Mouse (Mus musculus) mature B cell (primary cell): Measurements from ENCODE around the gene Vmn1r198.
"Not testable (repeated sequence)": the region's sequence is repeated elsewhere in the genome, so short reads cannot be mapped to it uniquely, and the experiment has no call there.

Experiments used
- in situ Hi-C: fragments of 300-500 bp; cut with MboI; formaldehyde crosslinking; loops from 2 replicates; pipeline ENCODE4 v1.14.3; 2019

The Vmn1r198 gene

DNA sequence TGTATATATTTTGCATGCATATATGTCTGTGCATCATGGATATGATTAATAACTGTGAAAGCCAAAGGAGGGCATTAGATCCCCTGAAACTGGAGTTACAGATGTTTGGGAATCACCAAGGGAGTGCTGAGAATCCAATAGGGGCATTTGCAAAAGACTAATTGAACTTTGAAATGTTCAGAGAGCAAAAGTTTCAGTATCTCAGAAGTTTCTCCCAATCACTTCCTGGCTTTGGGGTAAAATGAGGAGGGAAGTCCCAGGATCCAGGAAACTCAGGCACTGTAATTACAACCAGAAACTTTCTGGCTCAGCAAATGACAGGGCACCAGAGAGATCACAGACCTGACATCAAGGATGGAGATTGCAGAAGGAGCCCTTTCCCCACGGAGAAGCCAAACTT lies at the start of gene Vmn1r198:
Vmn1r198 (plus strand) TSS at position 301 of the 400 bp plus-strand sequence.
- in situ Hi-C loops: no loop called here

DNA sequence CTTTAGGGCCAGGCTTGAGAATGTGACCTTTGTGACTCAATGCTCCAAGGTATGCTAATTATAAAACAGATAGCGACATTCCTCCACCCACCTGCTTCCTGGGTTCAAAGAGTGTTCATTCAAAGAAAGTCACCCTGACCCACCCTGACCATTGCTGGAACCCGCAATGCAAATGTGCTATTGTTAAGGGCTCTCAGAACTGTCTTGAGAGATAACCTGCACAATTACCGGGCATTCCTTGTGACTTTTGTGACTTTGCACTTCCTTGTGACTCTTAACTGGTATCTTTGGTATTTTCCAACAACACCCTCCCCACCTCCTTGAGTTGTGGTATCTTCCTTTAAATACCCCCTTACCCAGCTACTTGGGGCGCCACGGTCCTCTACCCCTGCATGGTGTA lies 42.1 kb upstream of the Vmn1r198 start:
- in situ Hi-C loops: not testable (repeated sequence)

GRCm38 (mm10) chr13:22315361-22315760 lies 34.8 kb upstream of the Vmn1r198 start:
- in situ Hi-C loops: no loop called here

- in situ Hi-C loops: no loop called here
These were observed 32.8 kb upstream of the Vmn1r198 start for GRCm38 (mm10) chr13:22317366-22317765.

DNA sequence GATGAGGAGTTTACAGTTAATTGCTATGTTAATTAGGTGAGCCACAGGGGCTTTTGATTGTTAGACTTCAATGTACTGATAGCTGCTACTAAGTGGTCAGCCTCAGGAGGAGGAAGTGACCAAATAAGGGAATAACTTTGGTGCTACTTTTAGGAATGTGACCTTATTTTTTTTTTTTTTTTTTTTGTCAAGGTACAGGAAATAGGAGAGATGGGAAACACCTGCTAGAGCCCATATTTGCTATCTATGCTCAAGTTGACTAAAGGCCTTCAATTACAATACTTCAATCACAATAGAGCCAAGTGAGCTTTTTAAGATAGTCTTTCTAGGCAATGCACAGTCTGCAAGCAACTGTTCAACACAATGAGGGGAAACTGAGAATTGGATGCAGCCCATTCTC lies 30.1 kb upstream of the Vmn1r198 start:
- in situ Hi-C loops: no loop called here

DNA sequence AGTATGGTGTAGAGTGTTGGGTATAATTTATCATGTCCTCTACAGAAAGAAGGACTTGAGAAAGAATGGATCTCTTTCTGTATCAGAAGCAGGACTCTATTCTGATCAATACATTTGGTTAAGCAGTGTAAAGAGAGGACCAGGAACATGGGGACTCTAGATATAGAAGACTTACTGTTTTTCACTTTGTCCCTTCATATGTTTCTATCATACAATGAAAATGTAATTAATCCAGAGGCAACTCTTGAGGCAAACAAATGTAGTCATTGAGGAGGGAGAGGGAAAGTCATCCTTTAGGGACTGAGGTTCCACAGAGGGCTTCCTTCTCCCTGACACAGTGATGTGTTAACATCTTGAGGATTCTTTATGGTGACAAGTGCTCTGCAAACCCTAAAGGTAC lies 25.9 kb upstream of the Vmn1r198 start, which contains the start of gene Vmn1r197:
Vmn1r197 (plus strand) TSS at position 301 of the 400 bp plus-strand sequence.
- in situ Hi-C loops: no loop called here

DNA sequence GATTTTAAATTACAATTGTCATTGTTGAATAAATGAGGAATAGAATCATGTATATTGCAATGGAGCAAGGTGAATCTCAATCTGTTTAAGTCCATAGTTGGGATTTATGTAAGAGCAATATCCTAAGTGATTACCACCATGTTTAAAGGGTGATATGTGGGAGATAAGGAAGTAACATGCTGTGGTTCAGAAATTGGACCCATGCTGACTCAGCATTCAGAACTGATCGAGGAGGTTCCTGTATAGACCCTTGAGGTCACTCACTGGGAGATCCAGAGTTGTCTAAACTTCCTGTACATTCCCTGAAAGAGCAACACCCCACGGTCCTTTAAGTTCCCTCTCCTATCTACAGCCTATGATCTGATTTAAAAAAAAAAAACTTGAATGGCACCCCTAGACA lies 16.9 kb upstream of the Vmn1r198 start:
- in situ Hi-C loops: no loop called here

DNA sequence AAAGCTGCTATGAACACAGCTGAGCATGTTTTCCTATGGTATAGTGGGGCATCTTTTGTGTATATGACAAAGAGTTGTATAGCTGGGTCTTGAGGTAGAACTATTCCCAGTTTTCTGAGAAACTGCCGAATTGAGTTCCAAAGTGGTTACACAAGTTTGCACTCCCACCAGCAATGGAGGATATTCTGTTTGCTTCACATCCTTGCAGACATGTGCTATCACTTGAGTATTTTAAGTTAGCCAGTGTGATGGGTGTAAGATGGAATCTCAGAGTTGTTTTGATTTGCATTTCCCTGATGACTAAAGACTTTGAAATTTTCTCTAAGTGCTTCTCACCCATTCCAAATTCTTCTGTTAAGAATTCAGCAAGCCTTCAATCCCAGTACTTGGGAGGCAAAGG lies 14.6 kb upstream of the Vmn1r198 start:
- in situ Hi-C loops: no loop called here

- in situ Hi-C loops: no loop called here
These were observed 649 bp downstream of the Vmn1r198 start for GRCm38 (mm10) chr13:22350813-22351212.

- in situ Hi-C loops: no loop called here
These were observed 29.4 kb downstream of the Vmn1r198 start, which contains the start of gene Vmn1r199 for GRCm38 (mm10) chr13:22379518-22379917. Vmn1r199 (plus strand) TSS chr13:22379818.

DNA sequence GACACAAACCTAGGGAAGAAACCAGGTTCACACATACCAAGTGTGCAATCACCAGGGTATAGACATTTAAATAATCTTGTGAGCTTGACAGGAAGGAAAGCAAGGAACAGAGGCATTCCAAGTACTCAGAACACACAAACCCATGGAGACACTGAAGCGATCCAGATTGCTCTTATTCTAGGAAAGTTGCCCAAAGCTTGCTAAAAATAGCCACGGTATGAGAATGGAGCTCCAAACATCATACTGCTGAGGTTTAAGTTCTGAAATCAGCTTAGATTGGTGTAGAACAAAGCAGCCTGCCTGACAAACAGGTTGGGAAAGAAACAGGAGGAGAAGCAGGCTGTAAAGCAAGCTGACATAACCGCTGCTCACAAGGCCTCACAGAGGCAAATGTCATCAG lies 31.0 kb downstream of the Vmn1r198 start:
- in situ Hi-C loops: not testable (repeated sequence)

DNA sequence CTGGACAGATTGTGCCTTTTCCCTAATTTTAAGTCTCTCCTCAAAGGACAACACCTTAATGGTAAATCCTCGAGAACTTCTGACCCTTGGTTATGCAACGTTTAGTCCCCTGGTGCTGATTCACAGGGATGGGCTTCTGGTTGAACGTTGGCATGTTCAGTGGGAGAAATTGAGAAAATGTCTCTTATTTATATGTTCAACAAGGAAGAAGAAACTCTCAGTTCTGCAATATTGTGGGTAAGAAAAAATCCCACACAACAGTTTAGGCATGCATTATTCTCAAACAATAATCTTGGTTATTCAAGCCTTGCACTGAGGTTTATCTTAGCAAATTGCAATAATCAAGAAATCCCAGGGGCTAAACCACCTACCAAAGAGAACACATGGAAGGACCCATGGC lies 33.2 kb downstream of the Vmn1r198 start:
- in situ Hi-C loops: no loop called here

DNA sequence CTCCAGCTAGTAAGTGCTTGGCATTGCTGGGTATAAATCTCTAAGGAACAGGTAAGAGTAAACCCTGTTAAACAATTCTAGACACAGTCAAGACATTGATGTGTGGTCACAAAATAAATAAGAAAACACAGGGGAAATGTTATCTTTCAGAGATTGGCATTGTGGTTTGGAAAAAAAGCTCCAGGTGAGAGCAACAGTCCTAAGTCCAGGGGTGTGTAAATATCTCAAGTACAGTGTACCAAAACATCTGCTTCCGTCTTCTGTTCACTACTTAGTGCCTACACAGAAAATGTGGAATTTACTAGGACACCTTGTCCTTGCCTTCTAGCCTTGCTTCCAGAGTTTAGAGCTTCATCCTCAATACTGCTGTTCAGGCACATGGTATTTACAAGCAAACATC lies 36.9 kb downstream of the Vmn1r198 start:
- in situ Hi-C loops: no loop called here

GRCm38 (mm10) chr13:22390073-22390472 lies 39.9 kb downstream of the Vmn1r198 start, which contains the start of gene Vmn1r200:
Vmn1r200 (plus strand) TSS chr13:22390373.
- in situ Hi-C loops: no loop called here

GRCm38 (mm10) chr13:22402978-22403377 lies 52.8 kb downstream of the Vmn1r198 start:
- in situ Hi-C loops: no loop called here
